Mouse (Mus musculus): ENCODE results near the gene Akap1. TPM values are rescaled to one million over a fixed set of nuclear protein-coding genes. Genes with fewer than 3 reads are reported as not detected.

Akap1 gene
- total RNA-seq, 1 experiment from 2014 or later: 149 TPM

DNA sequence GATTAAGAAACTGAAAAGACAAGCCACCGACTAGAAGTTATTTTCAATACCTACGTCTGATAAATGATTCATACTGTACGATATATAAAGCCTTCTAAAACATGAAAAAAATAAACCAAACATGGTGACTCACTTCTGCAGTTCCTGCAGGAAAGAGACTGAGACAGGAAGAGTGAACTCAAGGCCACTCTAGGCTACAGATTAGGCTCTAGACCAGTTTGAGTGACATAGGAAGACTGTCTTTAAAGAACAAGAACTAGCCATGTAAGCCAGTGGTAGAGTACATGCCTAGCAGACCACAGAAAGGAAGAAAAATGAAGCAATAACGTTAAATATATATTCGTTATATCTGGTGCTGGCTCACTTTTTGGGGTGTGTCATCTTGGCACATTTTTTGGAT is 81.9 kb downstream of the Akap1 start:
- DNase-seq: no peak

Other genes starting within 250 kb of the Akap1 start
- gene Msi2, start 146.1 kb downstream of the Akap1 start, total RNA-seq (2021): 181 and 193 TPM in 2 replicates
- gene Scpep1, start 90.9 kb upstream of the Akap1 start, total RNA-seq (2021): 129 and 141 TPM in 2 replicates
- not detected in 2 replicates for gene Elobl, start 102.3 kb upstream of the Akap1 start, total RNA-seq (2021)
- gene Coil, start 105.7 kb upstream of the Akap1 start, total RNA-seq (2021): 8.6 and 11.2 TPM in 2 replicates
- gene Trim25, start 134.8 kb upstream of the Akap1 start, total RNA-seq (2021): 102 and 115 TPM in 2 replicates
- gene Dgke, start 202.3 kb upstream of the Akap1 start, total RNA-seq (2021): 12.8 and 15.0 TPM in 2 replicates
- gene Gm525, start 209.3 kb upstream of the Akap1 start, total RNA-seq (2021): not detected in 2 replicates